Mouse (Mus musculus) layer of hippocampus, postnatal 36 days (tissue): ENCODE data around the gene Cdk6. TPM values are rescaled to one million over a fixed set of nuclear protein-coding genes. Genes with fewer than 3 reads are reported as not detected.
"Not testable (repeated sequence)": the region's sequence is repeated elsewhere in the genome, so short reads cannot be mapped to it uniquely, and the experiment has no call there.

Source experiments
- DNase-seq, 2 experiments: peaks; one replicate each; pipeline ENCODE4 v3.0.0; 2022
- total RNA-seq, 2 experiments: library from RNA; stranded (reverse); gene quantifications; 2 replicates each; pipeline ENCODE4 v1.2.3; 2021

Cdk6 gene
- total RNA-seq, 2 experiments from 2014 or later = 4.4 to 4.6 TPM

DNA sequence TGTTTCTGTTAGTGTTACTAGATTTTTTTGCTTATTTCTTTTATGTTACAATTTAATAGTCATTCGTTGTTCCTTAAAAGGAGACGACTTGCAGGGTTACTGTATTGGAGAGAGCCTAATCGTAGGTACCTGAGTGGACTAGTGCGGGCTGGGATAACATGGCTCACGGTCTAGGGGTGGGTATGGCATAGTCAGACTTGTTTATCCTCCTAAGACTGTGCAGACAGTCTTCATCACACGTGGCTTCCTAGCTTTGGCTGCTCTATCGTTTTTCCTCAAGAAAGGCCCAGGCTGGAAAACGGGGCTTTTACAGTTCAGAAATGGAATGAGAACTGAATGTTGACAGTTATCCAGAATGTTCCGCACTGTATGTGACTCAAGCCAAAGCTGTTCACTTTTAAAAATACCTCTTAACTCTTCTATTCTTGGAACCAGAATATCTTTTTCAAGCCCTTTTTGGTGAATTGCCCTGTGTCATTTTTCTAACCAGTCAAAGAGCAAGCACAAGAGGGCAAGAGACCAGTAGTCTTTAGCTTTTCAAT is 39.5 kb downstream of the Cdk6 start:
- no peak for DNase-seq

DNA sequence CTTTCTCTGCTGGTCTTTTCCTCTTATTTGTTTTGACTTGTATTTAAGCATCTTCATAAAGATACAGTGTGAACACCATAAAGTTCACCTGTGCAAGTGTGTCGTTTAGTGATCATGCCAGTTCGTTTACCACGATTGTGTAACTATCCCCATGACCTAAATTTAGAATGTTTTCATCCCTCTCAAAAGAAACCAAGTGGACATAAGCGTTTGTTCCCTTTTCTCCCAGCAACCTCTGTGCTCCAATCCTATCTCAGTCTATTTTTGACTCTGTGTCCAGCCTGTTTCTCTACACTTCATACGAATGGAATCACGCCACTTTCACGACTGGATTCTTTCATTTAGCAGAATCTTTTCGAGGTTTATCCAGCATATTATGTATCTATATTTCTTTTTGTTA is 40.5 kb downstream of the Cdk6 start:
- no peak for DNase-seq

DNA sequence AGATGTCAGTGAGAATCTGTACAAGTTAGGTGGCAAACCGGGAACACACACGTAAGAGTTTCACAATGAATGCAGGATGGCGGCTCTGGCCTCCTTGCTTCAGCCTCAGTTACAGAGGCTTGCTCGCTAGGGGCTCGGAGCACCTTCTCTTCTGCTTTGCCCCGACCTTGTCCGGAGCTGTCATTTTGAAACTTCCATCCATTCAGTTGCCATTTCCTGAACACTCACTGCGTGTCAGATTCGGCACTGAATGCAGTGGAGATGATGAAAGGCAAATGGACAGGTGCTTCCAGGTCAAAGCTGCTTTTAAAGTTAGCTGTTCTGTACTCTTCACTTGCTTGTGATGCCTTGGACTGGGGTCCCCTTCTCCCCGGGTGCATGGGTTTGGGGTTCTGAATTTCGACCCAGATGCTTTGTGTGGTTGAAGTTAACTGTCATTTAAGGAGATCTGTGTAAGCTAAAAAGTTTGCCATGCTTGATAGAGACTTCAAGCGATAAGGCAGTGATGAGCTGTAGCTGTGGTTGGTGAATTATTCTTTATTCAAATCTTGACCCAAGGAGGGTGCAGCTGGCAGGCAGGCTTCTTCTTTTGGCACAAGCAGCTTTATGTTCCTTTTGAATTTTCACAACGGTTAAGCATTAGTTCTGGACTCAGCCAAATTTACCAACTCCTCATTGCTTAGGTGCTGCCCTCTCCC is 41.2 kb downstream of the Cdk6 start:
- DNase-seq = no peak

DNA sequence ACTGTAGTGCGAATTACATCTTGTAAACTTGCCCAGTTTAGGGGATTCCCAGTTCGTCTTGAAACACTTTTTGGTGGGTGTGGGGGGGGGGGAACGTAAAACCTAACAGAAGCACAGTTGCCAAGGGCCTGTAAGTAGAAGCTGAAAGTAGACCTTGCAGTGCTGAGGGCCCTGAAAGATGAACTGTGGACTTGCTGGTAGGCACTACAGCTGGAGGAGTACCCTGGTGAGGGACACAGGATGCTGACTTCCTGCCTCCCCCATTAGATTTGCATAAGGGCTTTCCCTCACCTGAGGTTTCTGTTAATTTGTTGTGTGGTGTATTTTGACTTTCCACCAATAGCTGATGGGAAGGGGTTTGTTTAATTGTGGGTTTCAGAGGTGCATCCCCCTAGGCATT is 42.3 kb downstream of the Cdk6 start:
- no peak for DNase-seq

DNA sequence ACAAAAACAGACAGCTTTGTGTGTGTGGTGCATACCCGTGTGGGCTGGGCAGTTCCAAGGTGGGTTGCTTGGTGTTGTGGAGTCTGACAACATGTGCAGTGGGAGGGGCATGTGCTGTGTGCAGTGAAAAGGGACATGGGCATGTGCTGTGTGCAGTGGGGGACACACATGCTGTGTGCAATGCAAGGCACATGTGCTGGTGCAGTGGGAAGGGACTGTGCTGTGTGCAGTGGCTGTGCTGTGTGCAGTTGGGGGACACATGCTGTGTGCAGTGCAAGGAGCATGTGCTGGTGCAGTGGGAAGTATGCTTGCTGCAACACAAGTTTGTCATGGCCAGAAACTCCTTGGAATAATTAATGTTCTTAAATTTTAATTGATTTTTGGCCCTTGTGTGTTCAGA is 43.8 kb downstream of the Cdk6 start:
- no peak for DNase-seq

DNA sequence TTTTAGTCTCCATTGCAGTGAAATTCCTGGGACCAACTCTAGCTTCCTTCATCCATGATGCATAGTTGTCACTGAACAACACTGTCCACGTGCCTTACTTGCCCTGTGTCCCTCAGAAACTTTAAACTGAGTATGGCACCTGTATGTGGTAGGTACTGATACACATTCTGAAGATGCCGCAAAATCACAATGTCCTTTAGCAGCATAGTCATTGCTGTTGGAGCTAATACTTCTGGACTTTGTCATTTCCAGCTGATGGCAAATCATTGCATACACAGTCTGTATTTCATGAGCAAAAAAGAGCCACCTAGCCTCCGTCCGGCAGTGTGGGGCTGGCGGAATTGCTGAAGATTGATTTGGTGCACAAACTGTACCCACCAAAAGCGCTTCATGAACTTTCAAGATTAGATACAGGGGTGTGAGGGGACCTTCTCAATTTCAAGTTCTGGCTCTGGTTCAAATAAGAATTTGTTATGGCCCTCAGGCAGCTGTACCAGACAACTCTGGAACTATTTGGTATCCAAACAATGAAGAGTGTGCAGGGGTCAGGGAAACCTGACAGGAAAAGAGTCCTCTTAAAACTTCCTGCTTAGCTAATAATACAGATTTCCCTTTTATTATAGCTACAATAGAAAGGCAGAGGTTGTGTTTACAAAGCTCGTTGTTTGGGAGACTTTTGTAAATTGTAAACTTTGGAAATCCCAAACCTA is 44.9 kb downstream of the Cdk6 start:
- no peak for DNase-seq

DNA sequence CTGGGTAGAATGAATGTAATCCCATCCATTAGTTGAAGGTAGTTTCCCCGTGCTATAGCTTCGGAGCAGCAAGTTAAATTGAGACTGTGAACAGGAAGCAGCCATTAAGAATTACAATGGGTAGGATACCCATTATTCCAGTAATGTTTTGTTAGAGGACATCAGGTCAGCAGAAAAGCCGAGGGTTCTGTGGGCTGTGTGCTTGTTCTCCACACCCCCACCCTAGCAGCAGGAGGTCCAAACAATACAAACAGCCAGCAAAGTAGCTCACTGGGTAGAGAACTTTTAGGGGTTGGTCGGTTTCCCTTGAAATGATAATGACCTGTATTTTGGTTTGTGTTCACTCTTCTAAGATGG is 45.4 kb downstream of the Cdk6 start:
- no peak for DNase-seq

DNA sequence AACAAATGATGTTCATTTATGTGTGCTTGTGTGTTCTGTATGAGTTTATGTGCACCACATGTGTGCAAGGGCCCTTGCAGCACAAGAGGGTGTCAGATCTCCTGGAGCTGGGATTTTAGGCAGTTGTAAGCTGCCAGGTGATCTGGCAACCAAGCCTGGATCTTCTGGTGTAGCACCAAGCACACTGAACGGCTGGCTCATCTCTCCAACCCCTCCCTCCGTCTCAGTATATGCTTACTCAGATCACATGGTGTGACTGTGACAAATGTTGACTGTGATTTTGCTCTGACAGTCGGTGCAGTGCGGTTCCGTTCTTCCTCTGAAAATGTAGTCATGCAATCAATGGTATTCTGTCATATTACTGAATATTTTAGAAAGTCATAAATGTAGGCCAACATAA is 45.9 kb downstream of the Cdk6 start:
- DNase-seq = no peak

DNA sequence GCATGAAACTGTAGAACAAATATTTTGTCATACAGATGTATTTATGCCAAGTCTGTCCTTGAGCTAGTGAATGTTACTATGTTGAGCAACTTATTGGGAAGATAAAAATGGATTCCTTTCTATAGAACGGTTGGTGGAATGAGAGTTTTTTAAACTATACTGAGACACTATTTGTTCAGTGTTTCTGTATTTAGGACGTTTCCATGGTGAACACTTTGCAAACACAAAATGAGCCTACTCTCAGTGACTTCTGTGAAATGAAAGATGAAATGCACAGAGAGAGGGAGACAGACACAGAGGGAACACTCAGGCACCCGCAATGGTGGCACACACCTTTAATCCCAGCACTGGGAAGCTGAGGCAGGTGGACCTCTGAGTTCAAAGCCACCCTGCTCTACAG is 51.6 kb downstream of the Cdk6 start:
- no peak for DNase-seq

DNA sequence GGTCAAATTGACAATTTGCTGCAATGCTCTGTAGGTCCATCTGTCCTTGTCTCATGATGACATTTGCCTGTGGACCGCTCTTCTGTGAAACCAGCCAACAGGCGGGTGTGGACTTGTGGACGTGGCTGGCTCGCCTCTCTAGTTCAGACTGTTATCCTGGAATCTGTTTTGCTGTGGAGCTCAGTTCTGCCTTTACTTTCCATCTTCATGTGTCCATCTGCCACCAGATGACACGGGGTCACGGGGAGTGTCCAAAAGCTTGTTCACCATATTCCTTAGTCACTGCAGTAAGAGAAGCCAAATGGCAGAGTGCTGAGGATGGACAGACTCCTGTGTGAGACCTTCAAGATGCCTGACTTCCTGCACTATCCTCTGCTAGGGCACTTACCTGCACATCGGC is 52.9 kb downstream of the Cdk6 start:
- no peak for DNase-seq

DNA sequence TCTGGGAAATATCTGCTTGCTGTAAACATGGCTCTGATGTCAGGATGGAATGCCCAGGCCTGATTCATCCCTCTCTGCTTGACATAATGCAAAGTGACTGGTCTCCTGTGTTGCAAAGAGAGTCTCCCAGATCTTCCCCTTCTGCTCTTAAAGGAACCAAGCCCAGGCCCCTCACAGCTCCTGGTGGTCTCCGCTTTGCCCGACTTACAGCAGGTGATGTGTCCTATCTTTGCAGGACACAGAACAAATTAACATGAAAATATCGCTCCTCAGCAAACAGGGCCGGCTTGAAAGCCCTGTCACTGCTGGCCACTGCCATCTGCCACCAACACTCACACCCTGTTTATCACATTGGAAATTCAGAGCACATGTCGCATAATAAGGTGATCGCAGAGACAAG is 53.7 kb downstream of the Cdk6 start:
- DNase-seq = no peak

DNA sequence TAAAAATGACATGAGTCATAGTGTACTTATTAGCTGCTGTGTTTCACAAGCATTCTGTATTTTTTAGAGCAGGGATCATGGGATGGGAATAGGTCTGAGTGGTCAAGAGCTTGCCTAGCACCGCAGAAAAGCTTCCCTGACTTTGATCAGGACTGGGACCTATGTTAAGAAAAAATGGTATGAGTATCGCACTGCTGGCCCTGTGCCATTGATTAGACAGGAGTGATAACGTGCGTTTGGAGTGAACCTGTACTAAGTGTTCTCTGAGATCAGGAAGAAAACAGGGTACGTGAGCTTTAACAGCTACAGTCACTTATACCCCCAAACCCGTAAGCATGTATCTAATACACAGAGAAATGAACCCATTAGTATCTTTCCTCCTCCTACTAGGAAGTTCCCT is 54.9 kb downstream of the Cdk6 start:
- no peak for DNase-seq

DNA sequence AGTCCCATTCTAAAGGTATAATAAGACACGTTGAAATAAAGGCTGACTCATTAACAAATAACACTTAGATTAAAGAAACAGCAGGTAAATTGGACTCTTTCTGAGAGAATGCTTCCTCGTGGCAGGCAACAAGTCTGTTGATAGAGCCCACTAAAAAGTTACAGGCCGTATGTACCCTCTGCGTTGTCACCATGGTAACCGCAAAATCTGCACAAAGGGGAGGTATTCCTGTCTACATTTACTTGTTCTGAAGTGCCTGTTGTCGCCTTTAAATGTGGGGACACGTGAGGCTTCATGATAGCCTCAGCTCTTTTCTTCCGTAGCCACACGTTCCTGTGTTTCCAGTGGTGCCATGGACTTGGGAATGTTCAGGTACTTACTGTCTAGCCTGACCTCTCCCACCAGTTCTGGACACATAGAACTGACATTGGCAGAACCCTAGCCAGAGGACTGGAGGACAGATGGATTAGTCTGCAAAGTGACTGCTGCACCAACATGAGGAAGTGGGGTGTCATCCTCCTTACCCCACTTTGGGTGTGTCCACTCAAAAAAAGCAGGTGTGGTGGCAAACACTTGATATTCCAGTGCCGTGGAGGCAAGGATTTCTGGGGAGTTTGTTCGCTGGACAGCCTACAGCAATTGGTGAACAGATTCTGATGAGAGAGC is 55.8 kb downstream of the Cdk6 start:
- DNase-seq = no peak

DNA sequence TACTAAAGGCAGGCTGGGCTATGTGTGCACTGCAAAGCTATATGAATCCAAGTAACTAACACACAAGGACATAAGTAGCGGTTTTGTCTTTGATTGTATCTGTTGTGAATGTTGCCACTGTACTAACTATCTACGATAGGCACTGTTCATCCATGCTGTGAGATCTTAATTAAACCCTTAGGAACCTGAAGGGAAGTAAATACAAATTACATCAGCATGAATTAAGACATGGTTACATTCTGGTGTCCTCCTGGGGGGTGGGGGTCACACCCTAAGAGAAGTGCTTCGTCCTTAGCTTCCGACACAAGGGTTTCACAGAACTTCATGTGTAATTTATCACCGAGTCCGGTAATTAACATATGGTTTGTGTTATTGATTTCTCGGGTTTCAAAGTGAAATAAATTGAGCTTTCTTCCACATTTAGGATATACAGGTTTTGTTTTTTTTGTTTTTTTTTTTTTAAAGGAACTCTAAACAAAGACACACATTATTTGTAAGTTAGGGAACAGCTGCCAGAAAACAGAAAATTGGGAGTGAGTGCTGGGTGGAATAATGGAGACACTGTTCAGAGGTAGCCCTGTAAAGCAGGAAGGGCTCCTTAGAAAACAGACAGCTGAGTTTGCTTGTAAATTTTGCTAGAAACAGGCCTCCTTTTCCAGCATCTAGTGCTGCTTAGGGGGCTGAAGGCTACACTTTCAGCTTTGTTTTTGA is 58.7 kb downstream of the Cdk6 start:
- DNase-seq = no peak

DNA sequence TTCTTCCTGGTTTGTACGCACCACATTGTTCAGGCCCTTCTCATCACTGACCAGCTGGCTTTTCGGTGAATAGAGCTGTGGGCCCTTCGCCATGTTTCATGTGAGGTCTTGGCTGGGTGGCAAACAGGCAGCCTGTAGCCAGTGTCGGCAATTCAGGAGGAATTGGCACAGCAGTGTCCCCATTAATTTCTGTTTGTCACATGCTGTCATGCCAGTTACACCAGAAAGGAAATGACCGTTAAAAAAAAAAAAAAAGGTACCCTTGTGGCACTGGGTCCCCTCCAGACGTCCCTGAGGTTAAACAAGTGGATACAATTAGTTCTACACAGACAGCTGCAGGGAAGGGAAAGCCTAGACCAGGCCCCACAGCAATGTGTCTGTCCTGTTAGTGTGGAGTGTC is 63.8 kb downstream of the Cdk6 start:
- peak in 1 of 2 experiments; percentile 13 for DNase-seq

DNA sequence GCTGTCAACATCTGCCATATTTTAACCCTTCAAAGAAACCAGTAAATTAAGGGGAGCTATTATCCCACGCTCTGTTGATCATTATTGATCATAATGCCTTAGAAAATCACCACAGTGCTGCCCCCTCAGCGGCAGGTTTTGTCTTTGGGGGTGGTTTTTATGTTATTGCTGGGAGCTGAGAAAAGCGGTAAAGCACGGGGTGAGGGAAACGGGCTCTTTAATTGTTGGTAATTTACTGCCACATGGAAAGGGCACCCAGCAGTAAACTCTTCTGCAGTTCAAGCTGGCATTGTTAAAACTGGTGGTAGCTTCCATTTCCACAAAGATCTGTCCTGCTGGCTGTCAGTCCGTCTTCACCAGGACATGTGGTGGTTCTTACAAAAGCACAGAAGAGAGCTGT is 64.2 kb downstream of the Cdk6 start:
- no peak for DNase-seq

DNA sequence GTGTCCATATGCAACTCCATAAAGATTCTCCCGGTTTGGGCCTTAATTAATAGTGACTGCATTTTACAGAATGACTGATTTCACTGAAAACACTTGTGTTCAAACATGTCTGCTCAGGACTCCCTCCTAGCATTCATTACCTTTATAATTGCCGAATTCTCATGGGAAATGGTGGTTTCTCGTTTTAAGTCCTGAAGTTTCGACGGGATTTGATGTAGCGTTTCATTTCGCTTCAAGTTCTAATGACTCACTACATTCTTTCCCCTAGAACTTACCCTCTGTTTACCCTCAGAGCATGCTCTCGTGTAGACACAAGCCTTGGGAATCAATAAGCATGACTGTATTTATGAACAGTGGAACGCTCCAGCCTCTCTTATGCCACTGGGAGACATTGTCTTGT is 66.6 kb downstream of the Cdk6 start:
- DNase-seq = no peak

DNA sequence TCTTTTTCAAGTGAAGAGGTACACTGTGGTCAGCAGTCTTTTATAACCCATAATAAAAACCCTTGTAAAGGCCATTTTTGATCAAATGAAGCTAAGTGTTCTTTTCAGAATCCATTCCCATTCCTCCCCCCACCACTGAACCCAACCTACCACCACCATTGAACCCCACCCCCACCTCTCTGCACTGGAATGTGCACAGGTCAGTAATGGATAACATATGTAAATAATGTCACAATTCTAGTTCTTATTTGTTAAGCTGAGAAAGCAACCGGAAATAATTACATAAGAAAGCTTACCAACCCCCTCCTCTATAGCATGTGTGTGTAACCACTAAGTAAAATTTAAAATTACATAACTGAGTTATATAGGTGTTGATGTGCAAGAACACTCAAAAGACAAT is 76.9 kb downstream of the Cdk6 start:
- DNase-seq = not testable (repeated sequence)

DNA sequence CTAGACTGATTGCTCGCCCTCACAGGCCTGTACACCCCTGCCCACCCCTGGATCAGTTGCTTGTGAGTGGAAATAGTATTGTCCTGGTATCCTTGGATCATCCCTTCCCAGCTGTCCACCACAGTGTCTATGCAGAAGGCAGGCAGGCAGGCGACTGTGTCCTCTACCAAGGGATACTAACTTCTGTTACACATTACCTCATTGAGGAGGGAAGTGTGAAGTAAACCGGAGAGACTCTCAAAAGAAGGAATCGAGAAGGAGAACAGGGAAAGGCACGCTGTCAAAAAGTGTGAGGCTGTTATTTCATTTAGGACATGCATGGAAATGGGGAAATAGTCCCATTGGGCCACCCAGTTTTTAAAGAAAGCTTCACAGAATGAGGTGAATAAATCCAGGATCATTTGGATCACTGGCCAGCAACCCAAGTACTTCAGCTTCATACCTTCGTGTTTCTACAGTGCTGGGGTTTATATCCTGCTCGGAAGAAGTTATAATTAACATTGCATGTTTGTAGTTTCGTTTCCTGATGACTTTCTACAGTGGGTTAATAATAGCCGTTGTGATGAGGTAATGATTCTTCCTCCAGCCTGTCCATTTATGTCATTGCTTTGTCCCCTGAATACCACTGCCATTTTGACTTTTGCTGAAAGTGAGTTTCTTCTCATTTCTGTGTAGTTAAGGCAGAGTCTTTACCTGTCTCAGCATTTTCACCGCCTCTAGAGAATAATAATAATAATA is 79.0 kb downstream of the Cdk6 start:
- no peak for DNase-seq

DNA sequence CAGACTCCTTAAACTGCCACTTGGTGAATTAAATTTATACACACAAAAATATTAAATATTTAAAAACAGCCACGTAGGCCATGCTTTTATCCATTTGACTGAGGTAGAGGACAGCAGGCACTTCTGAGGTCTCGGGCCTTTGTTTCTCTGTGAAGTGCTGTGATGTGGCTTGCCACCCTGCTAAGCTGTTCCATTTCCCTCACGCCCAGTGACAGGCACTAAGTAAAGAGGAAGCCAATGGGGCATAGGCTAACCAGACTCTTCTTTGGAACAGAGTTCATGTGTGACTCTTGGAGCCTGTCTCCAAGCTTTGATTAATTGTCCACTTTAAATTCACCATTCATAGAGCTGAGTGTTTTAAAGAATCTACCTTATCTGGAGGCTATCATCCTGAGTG is 79.5 kb downstream of the Cdk6 start:
- DNase-seq = no peak

DNA sequence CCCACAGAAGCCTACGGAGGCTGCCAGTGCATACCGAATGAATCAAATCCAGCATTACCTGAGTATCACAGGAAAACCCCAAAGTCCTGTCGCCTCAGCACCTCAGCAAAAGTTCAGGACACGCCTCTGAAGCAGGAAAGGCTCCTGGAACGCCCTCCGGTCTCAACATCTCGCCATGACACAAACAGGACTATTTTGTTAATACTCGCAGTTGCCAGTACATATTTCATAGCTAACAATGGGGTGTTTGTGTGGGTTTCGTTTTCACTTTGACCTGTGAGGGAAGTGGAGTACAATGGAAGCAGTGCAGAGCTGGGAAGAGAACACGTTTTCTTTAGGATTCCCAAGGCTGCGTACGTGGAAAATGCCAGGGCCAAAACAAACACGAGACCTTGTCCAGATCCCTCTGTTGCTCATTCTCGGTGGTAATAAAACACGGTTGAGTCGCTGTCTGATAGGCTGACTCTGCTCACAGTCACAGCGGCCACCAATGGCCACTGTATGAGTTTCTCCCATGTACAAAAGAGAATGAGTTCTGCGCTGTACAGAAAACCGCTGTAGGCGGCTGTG is 91.9 kb downstream of the Cdk6 start:
- DNase-seq = peak in 1 of 2 experiments; percentile 8

DNA sequence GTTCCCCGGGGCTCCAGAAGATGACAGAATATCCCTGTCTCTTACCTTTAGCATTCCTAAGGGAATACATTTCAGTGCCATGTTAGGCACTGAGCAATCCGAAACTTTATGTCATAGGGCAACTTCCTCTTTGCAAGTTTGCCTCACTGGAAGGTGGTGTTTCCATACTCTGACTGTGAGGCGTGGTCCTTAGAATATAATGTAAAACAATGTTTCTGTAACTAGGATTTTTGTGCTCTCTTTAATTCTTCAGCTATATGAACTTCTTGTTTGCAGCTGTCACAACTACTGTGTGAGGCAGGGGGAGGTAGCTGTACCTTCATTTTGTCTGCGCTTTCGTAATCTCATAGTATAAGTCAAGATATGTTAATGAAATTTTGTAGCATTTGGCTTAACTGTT is 92.8 kb downstream of the Cdk6 start:
- DNase-seq = not testable (repeated sequence)
